Mouse (Mus musculus) gastrocnemius, postnatal 36 days (tissue): ENCODE results near the gene Slc25a22. TPM values are rescaled to one million over a fixed set of nuclear protein-coding genes. Genes with fewer than 3 reads are reported as not detected.

ENCODE experiments used
- DNase-seq, 2 experiments: peaks; one replicate each; pipeline ENCODE4 v3.0.0; 2022
- intact Hi-C: fragments of 180-260 bp; cut with DNase I; formaldehyde crosslinking; loops from one replicate; pipeline ENCODE4 v1.15.1; 2025
- total RNA-seq, 2 experiments: library from RNA; stranded (reverse); gene quantifications; 2 replicates each; pipeline ENCODE4 v1.2.3; 2021

Gene Slc25a22
- total RNA-seq, 2 experiments from 2014 or later: 15.6 to 38.4 TPM

GRCm38 (mm10) chr7:141474160-141474559 lies 36.5 kb upstream of the Slc25a22 start:
- intact Hi-C loops: no loop called here

GRCm38 (mm10) chr7:141472763-141473162 lies 35.1 kb upstream of the Slc25a22 start:
- no peak for DNase-seq
- intact Hi-C loops: no loop called here

More at GRCm38 (mm10) chr7:141474160-141474559, 36.5 kb upstream of the Slc25a22 start:
- no peak for DNase-seq

DNA sequence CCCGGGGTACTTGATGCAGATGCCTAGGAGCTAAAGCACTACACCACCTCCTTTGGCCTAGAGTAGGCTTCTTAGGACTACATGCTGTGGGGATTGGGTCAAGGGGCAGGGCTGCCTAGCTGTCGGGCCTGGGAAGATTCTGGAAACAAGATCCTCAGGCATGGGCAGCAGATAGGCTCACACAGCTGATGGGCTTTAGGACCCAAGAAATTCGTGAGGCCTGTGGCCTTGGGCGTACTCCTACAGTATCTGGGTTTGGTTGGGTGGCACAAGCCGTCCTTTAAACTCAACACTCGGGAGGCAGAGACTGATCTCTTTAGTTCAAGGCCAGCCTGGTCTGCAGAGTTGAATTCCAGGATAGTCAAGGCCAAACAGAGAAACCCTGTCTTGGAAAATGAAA lies 34.5 kb upstream of the Slc25a22 start:
- intact Hi-C loops: no loop called here
- DNase-seq: no peak

- intact Hi-C loops: no loop called here
- no peak for DNase-seq
These were observed 33.5 kb upstream of the Slc25a22 start for GRCm38 (mm10) chr7:141471236-141471635.

GRCm38 (mm10) chr7:141470637-141470944 lies 32.9 kb upstream of the Slc25a22 start:
- no peak for DNase-seq
- intact Hi-C loops: no loop called here

DNA sequence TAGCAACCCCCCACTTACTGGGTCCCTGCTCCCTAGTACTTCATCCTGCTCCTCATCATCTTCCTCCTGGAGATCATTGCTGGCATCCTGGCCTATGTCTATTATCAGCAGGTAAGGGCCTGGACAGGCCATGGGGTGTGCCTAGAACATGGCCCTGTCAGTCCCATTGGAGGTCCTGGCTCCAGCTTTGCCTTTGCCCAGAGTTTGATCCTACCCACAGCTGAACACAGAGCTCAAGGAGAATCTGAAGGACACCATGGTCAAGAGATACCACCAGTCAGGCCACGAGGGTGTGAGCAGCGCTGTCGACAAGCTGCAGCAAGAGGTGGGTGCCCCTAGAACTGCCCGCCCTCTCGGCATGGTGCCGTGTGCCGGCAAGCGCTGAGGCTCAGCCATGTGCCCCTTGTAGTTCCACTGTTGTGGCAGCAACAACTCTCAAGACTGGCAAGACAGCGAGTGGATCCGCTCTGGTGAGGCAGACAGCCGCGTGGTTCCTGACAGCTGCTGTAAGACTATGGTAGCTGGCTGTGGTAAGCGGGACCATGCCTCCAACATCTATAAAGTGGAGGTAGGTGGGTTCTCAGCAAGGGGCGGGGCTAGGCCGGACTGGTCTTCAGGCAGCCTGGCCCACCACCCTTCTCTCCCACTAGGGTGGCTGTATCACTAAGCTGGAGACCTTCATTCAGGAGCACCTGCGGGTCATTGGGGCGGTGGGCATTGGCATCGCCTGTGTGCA lies 32.4 kb upstream of the Slc25a22 start:
- intact Hi-C loops: no loop called here
- no peak for DNase-seq

DNA sequence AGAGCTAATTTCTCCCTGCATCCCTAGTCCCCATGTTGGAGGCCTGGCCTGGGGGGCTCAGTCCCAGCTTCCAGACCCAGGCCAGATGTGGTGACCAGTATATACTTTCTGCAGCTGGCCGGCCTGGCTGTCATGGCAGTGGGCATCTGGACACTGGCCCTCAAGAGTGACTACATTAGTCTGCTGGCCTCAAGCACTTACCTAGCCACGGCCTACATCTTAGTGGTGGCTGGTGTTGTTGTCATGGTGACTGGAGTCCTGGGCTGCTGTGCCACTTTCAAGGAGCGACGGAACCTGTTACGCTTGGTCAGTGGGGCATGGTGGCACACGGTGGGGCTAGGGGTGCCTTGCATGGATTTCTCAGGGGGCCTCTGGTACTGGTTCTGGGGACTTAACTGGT lies 31.7 kb upstream of the Slc25a22 start:
- intact Hi-C loops: no loop called here
- DNase-seq: no peak

- DNase-seq: peak; percentile 56 to 57
- intact Hi-C loops: no loop called here
These were observed 31.0 kb upstream of the Slc25a22 start for GRCm38 (mm10) chr7:141468522-141469211.

- intact Hi-C loops: no loop called here
- peak in 1 of 2 experiments; percentile 34 for DNase-seq
These were observed 30.5 kb upstream of the Slc25a22 start for GRCm38 (mm10) chr7:141468164-141468521.

DNA sequence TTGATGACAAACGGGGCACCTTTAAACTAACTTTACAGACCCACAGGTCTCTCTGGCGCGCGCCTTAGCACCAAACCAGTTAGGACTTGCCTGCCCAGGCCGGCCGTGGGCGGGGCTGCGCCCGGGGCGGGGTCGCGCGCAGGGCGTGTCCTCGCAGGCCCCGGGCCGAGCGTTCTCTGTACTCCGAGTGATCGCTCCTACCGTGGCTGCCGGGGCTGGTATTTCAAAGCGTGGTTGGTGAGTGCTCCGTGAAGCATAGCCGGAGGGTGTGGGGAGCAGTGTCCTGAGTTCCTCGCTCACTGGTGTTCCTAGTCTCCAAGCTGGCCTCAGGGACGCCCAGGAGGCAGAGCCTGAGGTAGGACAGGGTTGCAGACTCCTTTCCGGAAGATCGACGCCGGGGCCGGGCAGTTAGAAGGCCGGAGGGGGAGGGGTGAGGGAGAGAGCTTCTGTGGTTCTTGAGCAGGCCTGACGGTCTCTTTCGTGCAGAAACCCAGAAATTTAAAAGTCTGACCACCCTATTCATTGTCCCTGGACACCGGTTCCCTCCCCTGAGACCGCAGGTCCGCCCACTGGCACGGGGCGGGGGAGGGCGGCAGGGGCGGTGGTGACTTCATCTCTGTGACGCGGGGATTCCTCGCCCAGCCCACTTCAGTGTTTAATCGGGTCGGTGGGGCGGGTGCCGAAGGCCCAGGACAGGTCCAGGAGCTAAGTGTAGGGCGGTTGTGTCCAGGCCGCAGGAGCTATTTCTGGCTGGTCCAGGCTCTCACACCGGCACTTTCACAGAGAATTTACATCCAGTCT lies 29.7 kb upstream of the Slc25a22 start, which contains the start of gene Cd151:
Cd151 (plus strand) TSS at position 163 of the 801 bp plus-strand sequence.
- intact Hi-C loops: no loop called here
- peak; percentile 86 to 88 for DNase-seq

GRCm38 (mm10) chr7:141466607-141467148 lies 29.0 kb upstream of the Slc25a22 start:
- intact Hi-C loops: no loop called here
- no peak for DNase-seq

GRCm38 (mm10) chr7:141466045-141466394 lies 28.3 kb upstream of the Slc25a22 start:
- DNase-seq: no peak
- intact Hi-C loops: no loop called here

DNA sequence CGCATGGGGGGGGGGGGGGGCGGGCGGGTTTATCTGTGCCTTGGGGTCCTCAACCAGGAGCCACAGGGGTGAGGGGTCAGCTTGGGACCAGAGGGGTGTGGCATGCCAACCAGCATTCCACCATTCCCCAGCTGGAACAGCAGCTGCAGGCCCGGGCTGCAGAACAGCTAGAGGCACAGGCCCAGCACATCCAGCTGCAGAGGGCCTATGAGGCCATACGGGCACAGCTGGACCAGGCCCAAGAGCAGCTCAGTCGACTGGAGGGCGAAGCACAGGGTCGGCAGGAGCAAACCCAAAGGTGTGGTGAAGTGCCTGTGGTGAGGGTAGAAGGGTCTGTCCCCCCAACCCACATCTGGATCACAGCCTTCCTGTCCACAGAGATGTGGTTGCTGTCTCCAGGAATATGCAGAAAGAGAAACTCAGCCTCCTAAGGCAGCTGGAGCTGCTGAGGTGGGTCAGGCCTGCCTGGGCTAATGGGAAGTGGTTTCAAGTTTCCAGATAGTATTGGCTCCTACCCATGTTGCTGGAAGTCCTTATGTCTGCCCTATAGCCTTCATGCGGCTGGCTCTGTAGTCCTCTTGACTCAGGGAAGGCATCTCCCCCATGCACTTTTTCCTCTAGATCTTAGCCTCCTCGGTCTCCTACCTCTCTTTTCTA lies 27.8 kb upstream of the Slc25a22 start:
- intact Hi-C loops: no loop called here
- peak in 1 of 2 experiments; percentile 31 for DNase-seq

DNA sequence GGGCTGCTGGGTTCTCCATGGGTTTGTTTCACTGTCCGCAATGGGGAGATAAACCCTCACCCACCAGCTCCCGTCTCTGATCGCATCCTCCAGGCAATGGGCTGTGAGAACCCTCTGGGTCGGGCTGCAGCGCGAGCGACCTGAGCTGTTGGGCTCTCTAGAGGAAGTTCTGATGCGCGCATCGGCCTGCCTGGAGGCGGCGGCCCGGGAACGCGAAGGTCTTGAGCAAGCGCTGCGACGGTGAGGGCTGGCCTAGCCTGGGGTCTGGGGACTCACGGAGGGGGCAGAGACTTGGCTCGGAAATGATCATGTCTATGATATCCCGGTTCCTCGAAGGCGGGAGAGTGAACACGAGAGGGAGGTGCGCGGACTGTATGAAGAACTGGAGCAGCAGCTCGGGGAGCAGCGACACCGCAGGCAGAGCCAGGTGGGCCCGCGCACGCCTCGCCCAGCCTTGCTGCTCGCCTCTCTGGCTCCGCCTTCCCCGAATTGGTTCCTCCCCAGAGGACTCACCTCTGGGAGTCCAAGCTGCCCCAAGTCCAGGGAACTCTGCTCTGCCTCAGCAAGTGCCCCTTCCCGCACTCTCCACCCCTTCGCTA lies 27.0 kb upstream of the Slc25a22 start:
- no peak for DNase-seq
- intact Hi-C loops: no loop called here

DNA sequence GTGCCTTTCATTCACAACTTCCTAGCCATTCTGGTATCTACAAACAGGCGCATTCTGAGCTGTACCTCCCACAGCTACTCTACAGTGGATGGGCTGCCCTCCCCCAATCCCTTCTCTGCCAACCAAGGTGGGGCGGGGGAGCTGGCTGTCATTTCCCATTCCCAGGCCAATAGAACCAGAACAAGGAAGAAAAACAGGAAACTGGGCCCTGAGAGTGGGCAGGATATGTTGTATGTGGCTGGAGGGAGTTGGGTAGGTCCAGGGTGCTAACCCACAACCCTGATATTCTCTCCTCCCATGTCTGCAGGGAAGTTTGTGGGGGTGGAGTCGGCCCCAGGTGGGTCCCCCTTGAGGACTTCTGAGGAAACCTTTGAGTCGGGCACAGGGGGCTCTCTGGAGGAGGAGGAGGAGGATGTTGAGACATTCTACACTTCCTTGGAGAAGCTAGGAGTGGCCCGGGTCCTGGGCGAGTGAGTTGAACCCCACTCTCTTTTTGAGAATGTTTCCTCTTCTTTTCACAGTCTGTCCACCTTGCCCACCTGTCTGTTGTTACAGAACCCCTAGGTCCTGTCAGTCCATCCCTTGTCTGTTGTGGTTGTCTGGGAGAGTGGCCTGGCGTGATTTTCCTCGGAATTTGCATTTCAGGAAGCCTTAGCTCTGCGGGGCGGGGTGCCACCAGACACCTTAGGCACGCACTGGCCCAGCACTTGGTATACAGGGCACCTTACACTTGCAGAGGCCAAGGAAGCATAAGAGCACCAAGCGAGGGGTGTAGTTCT lies 26.3 kb upstream of the Slc25a22 start:
- intact Hi-C loops: no loop called here
- DNase-seq: no peak

DNA sequence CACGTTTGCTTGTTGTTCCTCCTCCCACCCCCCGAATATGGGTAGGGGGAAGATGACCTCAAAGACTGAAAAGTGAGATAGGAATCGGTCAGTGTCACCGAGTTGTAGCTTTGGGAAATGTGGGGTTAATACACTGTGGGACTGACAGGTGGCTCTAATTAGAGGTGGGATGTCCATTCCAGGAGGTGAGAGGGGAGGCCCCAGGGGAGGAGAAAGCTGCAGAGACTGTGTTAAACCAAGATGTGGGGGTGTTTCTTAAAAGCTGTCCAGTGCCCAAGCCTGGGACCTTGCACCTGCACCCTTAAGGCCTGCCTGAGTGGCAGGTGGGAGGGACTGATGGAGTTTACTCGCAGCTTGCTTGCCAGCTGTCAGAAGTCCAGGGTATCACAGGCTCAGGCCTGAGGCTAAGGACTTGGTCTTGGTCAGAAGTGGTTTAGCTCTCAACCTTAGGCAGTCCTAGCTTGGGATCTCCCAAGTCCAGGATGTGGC lies 24.7 kb upstream of the Slc25a22 start:
- intact Hi-C loops: no loop called here
- DNase-seq: peak in 1 of 2 experiments; percentile 27

GRCm38 (mm10) chr7:141461521-141462332 lies 24.0 kb upstream of the Slc25a22 start:
- peak in 1 of 2 experiments; percentile 23 for DNase-seq
- intact Hi-C loops: no loop called here

- intact Hi-C loops: no loop called here
- DNase-seq: peak in 1 of 2 experiments; percentile 29
These were observed 22.9 kb upstream of the Slc25a22 start, which contains the start of gene Cracr2b for GRCm38 (mm10) chr7:141460391-141461113. TSS of gene Cracr2b (plus strand) at chr7:141461094.
